Mouse (Mus musculus): ENCODE measurements around the gene Dmtf1.
"Not testable (repeated sequence)": the region's sequence is repeated elsewhere in the genome, so short reads cannot be mapped to it uniquely, and the experiment has no call there.

The Dmtf1 gene

DNA sequence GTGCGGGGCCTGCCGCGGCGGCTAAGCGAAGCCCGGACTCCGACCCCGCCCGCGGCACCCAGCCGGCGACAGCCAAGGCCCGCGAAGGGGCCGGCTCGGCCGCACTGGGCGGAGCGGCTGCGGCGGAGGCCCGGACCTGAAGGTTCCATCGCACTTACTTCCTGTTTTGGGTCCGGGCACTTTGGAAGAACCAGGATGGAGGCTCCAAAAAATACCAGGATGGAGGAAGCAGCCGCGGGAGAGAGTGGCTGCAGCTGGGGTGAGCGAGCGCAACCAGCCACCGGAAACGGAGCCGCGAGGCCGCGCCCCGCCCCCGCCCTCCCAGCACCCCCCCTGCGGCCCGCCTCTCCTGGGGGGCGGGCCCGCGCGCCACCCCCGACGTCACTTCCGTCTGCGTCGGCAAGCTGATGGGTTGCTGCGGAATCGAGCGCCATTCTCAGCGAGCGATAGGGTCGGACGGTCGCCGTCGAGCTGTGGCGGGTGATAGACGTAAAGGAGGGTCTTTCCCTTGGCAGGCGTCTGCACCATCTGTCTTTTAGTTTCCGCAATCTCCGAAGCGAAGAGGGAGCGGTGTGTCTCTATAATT is at the start of gene Dmtf1:
Gene Dmtf1 (minus strand): TSS at position 321 of the 586 bp plus-strand sequence.
- DNase-seq = peak; percentile 88 to 92

DNA sequence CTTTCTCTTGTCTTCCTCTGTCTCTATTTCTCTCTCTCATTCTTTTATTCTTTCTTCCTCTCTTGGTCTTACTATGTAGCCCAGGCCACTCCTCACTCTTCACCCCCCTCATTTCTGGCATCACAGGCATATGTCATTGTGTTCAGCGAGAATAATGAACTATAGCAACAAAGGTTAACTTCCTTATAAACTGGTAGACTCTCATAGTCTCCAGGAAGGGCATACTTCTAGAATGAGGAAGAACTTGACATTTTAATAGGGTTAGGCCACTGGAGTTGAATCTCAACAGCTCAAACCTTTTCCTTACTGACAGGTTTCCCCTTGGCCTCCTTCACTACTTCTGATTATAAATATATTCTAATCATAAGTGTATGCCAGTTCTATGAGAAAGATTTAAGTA is 24.9 kb upstream of the Dmtf1 start:
- no peak for DNase-seq

DNA sequence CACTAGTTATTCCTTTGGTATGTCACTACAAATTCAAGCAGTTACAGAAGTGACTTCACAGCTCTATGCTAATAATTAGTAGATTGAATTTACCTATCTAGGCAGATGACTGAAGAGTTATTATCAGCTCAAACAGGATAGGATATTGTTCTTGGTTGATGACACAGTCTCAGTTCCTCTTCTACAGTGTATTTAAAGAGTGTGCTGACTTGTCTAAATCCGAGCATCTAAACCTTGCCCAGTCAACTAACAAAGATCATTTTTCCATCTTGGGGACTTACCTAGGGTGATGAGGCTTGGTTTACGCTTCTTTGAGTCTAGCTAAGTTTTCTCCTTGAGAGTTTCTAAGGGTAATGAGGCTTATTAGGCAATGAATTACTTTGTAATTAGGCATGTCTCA is 11.7 kb upstream of the Dmtf1 start:
- DNase-seq = no peak

DNA sequence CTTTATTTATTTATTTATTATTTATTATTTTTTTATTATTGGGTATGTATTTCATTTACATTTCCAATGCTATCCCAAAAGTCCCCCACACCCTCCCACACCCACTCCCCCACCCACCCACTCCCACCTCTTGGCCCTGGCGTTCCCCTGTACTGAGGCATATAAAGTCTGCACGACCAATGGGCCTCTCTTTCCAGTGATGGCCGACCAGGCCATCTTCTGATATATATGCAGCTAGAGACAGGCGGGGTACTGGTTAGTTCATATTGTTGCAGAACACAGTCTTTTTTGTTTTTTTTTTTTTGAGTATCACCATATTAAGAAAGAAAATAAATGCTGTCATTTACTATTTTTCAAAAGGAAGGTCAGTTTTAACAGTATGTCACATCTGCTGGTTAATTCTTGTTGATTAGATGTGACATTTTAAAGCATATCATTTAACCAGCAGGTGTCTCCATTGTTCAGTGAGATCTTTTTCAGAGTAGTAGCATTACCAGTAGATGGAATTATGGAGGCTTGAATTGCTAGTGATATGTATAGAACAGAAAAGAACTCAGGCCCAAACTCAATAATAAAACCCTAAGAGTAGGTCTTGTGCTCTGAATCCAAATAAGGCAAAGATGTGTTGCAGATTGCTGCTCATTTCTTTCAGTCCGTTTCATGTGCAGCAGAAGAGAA is 7.9 kb upstream of the Dmtf1 start:
- not testable (repeated sequence) for DNase-seq

DNA sequence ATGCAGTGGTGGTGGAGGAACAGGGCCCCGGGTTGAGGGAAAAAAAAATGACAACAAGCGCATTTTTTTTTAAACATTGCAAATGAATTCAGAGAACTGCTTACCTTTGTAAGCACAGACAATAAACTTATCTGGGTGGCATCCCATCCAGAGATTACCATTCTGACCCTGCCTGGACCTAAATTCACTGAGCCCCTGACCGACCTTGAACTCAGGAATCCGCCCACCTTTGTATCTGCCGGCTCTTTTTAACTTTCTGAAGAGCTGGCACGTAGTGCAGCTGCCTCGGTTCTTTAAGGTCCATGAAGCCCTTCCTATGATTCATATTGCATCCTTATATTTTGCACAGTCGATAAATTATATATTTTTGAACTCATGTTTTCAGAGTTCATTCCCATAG is 4.8 kb upstream of the Dmtf1 start:
- DNase-seq = no peak

DNA sequence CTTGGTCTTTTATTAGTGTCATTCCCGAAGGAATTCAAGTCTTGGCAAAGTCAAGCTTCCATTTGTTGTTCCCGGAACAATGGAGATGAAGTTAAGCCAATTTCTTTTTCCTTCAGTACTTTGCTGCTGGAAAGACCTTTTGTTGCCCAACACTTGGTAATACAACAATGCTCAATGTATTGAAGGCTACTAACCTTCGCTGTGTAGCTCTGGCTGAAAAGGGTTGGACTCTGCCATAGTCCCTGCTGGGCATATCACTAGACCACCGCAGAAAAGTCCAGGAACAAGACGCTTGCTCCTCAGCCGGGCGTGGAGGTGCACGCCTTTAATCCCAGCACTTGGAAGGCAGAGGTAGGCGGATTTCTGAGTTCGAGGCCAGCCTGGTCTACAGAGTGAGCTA is 3.6 kb upstream of the Dmtf1 start:
- DNase-seq = not testable (repeated sequence)

DNA sequence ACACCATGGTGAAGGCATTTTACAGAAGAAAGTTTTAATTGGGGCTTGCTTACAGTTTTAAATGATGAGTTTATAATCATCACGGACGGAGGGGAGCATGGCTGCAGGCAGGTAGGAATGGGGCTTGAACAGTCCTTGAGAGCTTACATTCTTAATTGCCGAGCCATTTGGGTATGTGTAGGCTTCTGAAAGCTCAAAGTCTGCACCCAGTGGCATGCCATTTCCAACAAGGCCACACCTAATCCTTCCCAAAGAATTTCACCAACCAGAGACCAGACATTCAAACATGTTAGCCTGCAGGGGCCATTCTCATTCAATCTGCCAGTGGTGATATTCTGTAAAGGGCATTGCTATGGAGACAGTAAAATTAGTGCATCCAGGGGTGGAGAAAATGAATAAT is 1.8 kb upstream of the Dmtf1 start:
- DNase-seq = no peak

DNA sequence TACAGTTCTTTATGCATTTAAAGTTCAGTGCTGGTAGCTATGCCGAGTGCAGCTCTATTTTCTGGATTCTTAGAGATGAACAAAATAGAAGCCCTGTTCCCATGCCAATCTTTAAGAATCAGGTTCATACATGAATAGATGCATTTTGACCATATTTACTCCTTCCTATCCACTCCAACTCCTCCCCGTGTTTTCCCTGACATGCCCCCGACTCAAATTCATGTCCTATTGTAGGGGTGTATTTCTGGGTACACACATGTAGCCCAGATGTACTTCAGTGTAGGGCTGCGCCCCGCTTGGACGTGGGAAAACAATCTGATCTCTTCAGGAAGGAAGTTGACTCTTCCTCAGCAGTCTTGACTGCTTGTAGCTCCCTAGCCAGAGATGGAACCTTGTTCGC is 512 bp upstream of the Dmtf1 start:
- DNase-seq = peak; percentile 8 to 13

DNA sequence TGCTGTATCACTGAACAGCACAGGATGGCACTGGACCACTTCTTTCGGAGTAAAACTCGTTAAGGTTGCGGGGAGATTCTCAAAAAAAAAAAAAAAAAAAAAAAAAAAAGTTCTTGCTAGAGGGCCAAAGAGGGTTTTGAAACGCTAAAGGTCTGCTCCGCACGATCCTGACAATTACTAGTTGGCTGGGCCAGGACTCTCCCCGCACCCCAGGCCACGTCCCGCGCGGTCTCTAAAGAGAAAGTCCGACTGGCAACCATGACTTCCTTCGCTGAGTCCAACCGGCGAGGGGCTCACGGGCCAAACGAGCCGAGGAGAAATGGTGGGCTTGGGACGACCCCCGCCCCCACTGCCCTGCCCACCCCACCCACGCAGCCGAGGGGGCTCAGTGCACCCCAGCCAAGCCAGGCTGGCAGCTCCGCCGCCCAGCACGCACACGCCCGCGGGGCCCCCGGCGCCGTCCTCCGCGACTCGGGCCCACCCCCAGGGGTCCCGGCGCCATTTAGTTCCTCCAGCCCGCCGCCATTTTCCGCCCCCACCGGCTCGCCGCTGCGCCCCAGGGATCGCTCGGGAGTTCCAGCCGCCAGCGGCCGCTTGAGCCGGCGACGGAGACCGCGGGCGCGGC is 633 bp downstream of the Dmtf1 start:
- DNase-seq = peak; percentile 22 to 31

DNA sequence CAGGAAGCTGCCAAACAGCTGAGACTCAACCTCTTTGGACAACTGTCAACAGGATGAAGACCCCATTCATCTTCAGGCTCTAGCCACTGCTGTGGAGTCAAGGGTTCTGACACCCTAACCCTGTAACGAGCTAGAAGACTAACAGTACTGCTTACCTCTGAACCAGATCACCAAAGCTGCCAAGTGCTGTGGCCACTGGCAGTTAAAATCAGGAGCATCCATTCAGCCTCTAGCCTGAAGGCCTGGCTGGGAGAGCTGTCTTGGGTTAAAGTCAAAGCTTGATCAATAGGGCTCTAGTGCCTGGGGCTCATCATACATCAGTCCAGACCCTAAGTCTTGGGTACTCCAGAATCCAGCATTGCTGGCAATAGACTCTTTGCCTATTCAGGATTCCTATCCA is 4.2 kb downstream of the Dmtf1 start:
- no peak for DNase-seq

DNA sequence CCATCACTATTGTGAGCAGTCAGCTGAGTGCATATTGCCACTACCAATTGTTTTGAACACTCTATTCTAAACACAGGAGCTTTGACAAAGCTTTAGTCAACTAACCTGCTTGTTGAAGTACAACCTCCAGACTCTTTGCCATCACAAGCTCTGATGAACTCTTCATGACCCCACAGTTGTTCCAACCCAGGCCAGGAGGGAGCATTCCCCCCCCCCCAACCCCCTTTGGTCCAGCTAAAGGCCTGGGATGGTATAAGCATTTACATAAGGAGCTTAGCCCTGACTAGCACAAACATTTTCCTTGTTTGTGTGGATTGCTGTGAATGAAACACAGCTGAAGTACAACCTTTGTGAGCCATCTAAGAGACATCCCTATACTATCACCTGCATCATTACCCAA is 4.8 kb downstream of the Dmtf1 start:
- DNase-seq = no peak

DNA sequence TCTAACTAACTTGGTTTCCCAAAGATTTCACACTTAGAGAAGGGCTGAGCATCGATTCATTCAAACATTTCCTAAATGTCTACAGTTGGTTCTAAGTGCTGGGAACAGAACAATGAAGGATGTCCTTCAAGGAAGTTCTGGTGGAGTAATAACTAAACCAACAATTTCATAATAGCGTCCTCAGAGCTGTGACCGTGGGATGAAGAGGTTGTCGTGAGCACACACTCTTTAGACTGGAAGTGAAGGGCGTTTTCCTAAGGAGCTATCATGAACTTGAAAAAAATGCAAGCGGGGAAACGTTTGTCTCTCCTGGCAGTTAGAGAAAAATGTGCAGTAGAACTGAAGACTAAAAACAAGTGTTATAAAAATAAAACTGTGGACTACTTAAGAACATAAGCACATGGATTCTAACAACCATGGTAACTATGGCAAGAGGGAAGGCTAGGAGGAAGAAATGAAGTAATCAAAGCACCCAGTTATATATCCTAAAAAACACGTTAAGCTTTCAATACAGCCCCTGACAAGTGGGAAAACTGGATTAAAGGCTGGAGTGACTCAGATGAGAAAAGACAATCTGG is 12.2 kb downstream of the Dmtf1 start:
- DNase-seq = no peak

DNA sequence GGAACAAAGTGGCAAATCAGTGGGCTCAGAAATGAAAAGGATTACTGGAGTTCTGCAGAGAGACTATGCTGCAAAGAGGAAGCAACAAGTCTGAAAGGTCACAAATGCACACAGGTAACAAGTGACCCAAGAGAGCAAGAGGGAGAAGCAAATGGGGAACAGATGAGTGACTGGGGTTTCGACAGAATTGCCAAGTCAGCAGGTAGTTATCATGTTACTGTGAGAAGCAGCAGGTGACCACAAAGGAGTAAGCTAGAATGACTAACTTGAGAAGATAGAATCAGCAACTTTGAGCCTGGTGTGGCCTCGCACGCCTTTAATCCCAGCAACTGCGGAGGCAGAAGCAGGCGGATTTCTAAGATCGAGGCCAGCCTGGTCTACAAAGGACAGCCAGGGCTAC is 19.2 kb downstream of the Dmtf1 start:
- DNase-seq = no peak

DNA sequence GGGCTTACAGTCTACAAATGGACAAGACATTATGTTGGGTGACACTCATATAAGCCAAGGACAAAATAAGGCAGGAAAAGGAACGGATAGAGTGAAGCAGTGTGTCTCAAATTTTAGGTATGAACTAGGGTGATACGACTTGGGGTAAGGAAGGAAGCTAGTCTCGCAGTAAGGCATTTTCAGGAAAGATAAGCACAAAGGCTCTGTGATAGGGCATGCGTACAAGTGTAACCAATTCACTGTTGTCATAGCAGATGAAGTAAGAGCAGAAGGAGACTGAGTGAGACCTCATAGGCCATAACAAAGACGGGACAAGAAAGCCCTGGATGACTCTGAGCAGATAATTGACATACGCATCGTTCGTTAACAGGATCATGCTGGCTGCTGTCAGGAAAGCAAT is 20.9 kb downstream of the Dmtf1 start:
- no peak for DNase-seq

DNA sequence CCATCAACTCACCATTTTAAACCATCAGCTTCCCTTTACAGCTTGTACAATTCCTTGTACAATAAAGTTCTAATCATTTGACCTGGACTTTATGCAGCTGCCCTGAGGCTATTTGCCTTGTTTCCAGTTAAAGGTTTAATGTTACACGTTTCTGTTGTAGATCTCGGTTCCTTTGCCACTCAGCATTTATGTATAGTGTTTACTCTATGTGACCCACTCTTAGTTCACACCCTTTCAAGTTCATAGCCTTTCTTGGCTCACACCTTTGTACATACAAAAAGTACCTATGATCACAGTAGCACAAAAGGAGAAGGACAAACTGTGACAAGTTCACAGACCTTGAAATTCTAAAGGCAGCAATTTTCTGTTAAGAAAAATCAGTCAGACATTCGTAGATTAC is 26.0 kb downstream of the Dmtf1 start:
- DNase-seq = no peak

DNA sequence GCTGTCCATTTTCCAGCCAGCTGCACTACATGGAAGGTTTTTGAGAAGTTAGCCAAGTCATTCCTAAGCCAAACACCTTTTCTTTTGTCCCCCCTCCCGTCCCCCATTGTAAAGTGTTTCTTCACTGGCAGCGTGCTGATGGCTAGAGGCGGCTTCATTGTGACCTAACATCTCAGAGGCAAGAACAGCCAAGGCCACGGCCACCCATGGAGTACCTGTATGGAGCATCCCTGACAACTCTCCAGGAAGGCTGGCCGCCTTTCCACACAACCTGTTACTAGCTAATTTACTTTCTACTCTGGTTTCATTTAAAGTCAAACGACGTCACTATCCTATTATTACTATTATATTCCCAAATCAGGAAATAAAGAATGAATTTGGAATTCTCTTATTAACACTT is 29.8 kb downstream of the Dmtf1 start:
- DNase-seq = no peak

DNA sequence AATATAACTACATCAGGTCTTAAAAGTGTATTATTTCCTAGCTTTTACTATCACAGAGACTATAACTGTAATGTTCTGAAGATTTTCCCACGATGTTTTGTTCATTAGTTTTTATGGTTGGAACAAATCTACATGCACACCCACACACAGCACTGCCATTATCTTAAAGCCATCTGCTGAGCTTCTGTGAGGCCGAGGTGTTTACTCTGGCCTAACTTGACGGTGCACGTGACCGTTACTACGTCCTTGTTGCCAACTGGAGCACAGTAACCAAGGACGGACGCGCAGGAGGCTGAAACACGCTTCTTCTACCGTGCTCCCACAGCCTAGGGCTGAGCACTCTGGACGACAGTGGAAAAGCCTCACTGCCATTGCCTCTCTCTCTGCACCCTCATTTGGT is 33.0 kb downstream of the Dmtf1 start:
- DNase-seq = no peak

DNA sequence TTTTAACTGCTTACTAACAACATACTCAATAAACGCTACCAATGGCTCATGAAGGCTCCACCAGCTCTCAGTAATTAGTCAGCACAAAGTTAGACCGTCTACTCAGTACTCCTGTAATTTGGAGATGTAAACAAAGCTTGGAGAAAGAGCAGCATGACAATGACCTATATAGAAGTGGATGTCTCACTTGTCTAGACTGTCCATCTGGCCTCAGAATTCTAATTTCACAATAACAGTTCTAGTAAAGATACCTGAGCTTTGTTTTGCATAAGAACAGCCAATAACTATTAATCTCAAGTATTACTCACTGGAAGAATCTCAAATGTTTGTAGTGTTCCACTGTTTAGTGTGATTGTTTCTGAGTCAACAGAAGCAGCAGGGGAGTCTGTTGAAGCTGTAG is 37.4 kb downstream of the Dmtf1 start:
- no peak for DNase-seq

DNA sequence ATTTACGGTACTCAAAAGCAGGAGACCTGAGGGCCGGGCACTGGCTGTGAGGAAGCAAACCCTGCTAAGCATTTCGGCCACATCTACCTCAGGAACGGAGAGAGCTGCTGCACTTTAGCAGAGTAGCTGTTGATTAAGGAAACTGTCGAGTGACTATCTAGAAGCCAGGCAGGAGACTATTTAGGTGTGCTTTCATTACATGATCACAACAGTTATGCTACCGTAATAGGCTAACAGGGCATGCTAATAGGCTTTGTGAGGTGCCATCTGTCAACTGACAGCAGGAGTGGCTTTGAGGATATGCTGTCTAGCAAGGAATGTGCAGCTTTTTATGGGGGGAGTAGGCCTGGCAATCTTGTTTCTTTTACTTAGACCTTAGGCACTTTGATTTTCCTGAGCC is 47.4 kb downstream of the Dmtf1 start:
- DNase-seq = no peak

DNA sequence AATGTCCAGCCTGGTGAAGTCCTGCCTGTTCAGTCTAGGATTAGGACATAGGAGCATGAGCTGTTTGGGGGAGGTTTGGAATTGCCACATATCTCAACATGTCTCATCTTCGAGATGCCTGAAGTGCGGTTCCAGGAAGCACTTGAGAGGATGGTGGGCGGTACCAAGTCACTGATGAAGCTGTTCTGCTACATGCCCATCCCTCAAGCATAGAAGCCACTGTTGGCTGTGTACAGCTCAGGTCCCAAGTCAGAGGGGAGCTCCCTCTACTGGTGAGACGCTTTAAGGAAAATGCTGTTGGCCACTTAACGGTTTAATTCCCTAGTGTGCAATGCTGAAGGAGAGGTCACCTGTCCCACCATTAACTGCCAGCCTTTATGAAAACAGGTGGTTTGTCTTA is 49.8 kb downstream of the Dmtf1 start:
- DNase-seq = peak; percentile 39 to 62

DNA sequence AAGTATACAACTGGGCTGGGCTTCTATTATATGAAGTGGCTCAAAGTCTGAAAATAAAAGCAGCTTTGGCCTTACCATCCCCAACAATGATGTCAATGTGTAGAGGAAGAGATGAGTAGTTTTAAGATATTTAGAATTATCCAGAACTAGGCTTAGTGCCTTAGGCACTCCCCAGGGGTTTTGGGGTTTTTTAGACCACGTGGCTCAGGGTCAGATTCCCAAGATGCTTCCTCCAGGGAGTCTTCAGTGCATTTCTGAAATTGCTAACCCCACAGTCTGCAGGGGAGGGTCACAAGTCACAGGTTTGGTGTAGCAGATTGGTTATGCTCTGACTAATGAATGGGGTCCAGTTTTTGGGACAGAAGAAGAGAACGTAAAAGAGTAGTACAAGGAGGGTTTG is 50.3 kb downstream of the Dmtf1 start:
- no peak for DNase-seq

DNA sequence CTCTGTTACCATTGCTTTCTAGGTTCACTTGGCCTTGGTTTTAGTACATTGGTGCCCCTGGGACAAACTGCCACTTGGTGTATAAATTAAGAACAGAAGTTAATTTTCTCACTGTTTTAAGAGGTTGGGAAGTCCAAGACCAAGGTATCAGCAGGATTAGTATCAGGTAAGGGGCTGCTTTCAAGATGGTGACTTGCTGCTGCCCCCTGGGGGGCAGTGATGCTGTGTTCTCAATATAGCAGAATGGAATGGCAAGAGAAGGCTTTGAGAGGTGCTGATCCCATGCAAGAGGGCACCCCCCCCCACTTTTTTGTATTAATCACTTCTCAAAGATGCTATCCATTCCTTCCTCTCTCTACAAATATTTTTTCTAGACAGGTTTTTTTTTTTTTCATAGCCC is 52.0 kb downstream of the Dmtf1 start:
- DNase-seq = no peak

DNA sequence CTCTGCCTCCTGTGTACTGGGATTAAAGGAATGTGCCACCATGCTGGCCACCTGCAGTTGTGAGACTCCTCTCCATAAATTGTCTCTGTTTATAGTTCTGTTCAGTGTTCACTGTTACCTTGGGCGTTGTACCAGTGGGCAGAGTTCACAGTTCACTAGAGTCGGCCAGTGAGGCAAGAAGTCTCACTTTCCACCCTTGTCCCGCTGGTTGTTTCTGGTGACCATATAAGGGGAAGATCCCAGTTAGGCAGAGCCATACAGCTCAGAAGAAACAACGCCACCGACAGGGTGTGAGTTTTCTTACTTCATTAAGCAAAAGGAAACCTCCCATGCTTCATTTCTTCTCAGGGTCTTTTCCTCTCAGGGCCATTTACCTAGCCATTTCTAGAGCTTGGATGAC is 53.1 kb downstream of the Dmtf1 start:
- peak; percentile 49 to 52 for DNase-seq
